Mouse (Mus musculus) midbrain, postnatal 0 days (tissue): ENCODE measurements around the gene Kif19a. TPM values are rescaled to one million over a fixed set of nuclear protein-coding genes. Genes with fewer than 3 reads are reported as not detected.
A peak's percentile ranks its signal among the peaks of the same experiment; 100 is the strongest.

Experiments
- ATAC-seq: fragments of 200-750 bp; cut with Nextera tagmentation; 2 replicates; pipeline ENCODE4 v1.8.0; 2017; ENCODE audit warnings: moderate number of reproducible peaks, mild to moderate bottlenecking, moderate TSS enrichment, moderate library complexity; ENCODE audit not compliant: low FRiP score
- DNase-seq: peaks from one replicate; pipeline ENCODE4 v3.0.0-alpha.2; 2015; ENCODE audit warnings: low spot score
- H3K27ac ChIP-seq: fragments of 300-500 bp; sonication (generic); 2 replicates; pipeline ENCODE4 v1.5.1; 2014; ENCODE audit warnings: low read depth, mild to moderate bottlenecking, low read length, mixed read lengths
- H3K27me3 ChIP-seq: fragments of 300-500 bp; sonication (generic); 2 replicates; pipeline ENCODE4 v1.6.1; 2014; ENCODE audit warnings: low read length, control low read depth, mixed read lengths; ENCODE audit not compliant: insufficient read depth
- H3K36me3 ChIP-seq: fragments of 300-500 bp; sonication (generic); 2 replicates; pipeline ENCODE4 v1.6.1; 2014; ENCODE audit warnings: low read length, control low read depth, mixed read lengths; ENCODE audit not compliant: insufficient read depth
- H3K4me1 ChIP-seq: fragments of 300-500 bp; sonication (generic); 2 replicates; pipeline ENCODE4 v1.6.1; 2014; ENCODE audit warnings: mild to moderate bottlenecking, control low read depth, antibody characterized with exemption, low read length, mixed read lengths; ENCODE audit not compliant: insufficient read depth
- H3K4me2 ChIP-seq: fragments of 300-500 bp; sonication (generic); 2 replicates; pipeline ENCODE4 v1.6.1; 2014; ENCODE audit warnings: low read depth, mild to moderate bottlenecking, low read length, mixed read lengths; ENCODE audit not compliant: poor library complexity, severe bottlenecking
- H3K4me3 ChIP-seq: fragments of 300-500 bp; sonication (generic); 2 replicates; pipeline ENCODE4 v1.5.1; 2014; ENCODE audit warnings: low read depth, mild to moderate bottlenecking, low read length, moderate library complexity
- H3K9ac ChIP-seq: fragments of 300-500 bp; sonication (generic); replicated peaks from 2 replicates; pipeline ENCODE4 v1.6.1; 2014; ENCODE audit warnings: mild to moderate bottlenecking, low read length, moderate library complexity, mixed read lengths; ENCODE audit not compliant: poor library complexity, severe bottlenecking
- H3K9me3 ChIP-seq: fragments of 300-500 bp; sonication (generic); 2 replicates; pipeline ENCODE4 v1.6.1; 2016; ENCODE audit warnings: low read length, control low read depth
- CTCF ChIP-seq: IDR thresholded peaks from 2 replicates; pipeline ENCODE4 v1.5.1; 2016; ENCODE audit warnings: antibody characterized with exemption, mild to moderate bottlenecking
- WGBS: fragments of 180-500 bp; shearing (Covaris S2); extraction: QIAGEN DNeasy Blood & Tissue Kit; methylation state at CpG from one replicate; pipeline ENCODE4 v1.1.7; 2014; 5-methylcytosine and 5-hydroxymethylcytosine counted together
- polyA plus RNA-seq: library from polyadenylated mRNA; unstranded; fragments of >200 nt; fragmentation: Nextera tagmentation; extraction: Ambion mirVana; gene quantifications from 2 replicates; pipeline ENCODE4 v1.2.1, GENCODE M21; 2015
- total RNA-seq: library from RNA; depleted of rRNA; stranded (reverse); fragments of >200 nt; gene quantifications from 2 replicates; pipeline ENCODE4 v1.2.3, GENCODE M21; 2014

Gene Kif19a
- total and polyA plus RNA-seq, 2 experiments from 2014 or later, result 1.3 to 5.3 TPM

GRCm38 (mm10) chr11:114821325-114821724 is 56.1 kb downstream of the Kif19a start:
- no peak overlapping the region for H3K27ac ChIP-seq
- H3K4me2 ChIP-seq, result no peak overlapping the region
- H3K9me3 ChIP-seq, result no peaks in the 10 kb centered on the region
- 67% methylated on average over 1 of the region's 1 CpGs for WGBS
- no peaks in the 10 kb centered on the region for H3K4me1 ChIP-seq
- no peak for DNase-seq
- H3K4me3 ChIP-seq, result no peak overlapping the region
- H3K9ac ChIP-seq, result no peak overlapping the region
- H3K27me3 ChIP-seq, result no peaks in the 10 kb centered on the region
- TF ChIP-seq CTCF, result no peak
- H3K36me3 ChIP-seq, result no peaks in the 10 kb centered on the region
- no peak for ATAC-seq

DNA sequence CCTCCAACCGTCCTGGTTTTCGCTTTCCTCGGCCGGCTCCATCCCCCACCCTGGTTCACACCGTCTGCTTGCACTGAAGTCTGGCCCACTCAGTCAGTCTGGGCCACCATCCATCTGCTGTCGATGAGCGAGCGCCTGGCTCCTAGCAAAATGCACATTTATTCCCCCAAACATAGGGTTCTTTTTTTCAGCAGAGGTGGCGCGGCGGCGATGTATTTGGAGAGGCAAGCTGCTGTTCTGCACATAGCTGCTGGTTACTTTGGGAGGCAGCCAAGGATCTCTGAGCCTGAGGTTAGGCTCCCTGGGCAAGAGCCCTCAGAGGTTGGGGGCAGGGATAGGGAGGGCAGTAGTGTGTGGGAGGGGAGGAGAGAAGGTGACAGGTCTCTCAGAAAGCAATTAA is 57.5 kb downstream of the Kif19a start:
- Histone ChIP-seq H3K9me3 (no peaks in the 10 kb centered on the region), H3K9ac (no peak overlapping the region), H3K4me2 (no peak overlapping the region), H3K27me3 (no peaks in the 10 kb centered on the region), H3K27ac (no peak overlapping the region), H3K4me3 (no peak overlapping the region), H3K4me1 (no peaks in the 10 kb centered on the region), H3K36me3 (no peaks in the 10 kb centered on the region)
- ATAC-seq, result no peak
- peak; percentile 71 for DNase-seq
- no peak for TF ChIP-seq CTCF
- 39% methylated on average over 12 of the region's 12 CpGs for whole genome bisulfite sequencing

DNA sequence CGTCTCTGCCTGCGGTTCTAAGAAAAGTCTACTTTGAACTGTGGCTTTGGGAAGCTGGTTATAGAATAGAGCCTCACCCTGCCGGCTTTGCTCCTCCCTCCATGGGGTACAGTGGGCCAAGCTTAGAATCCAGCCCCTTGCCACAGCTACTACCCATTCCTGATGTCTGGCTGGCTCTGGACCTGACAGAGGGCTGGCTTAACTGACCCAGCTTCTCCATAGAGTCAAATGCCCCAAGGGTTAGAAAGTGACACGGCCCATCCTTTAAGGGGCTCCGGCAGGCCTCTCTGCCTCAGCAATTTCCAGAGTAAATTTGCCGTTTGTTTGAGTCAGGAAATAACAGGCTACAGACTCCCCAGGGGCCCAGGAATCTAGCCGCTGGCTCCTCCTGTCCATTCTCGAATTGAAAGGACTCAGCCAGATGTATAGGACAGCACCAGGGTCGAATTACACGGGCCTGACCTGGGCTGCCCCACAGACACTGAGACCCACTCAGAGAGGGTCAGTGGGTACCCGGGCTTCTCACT is 58.1 kb downstream of the Kif19a start:
- H3K9ac ChIP-seq, result no peak overlapping the region
- H3K4me2 ChIP-seq, result no peak overlapping the region
- TF ChIP-seq CTCF, result no peak
- no peak for ATAC-seq
- no peaks in the 10 kb centered on the region for H3K27me3 ChIP-seq
- no peak for DNase-seq
- 6% methylated on average over 11 of the region's 11 CpGs for WGBS
- no peak overlapping the region for H3K27ac ChIP-seq
- no peak overlapping the region for H3K4me3 ChIP-seq
- no peaks in the 10 kb centered on the region for H3K4me1 ChIP-seq
- no peaks in the 10 kb centered on the region for H3K9me3 ChIP-seq
- no peaks in the 10 kb centered on the region for H3K36me3 ChIP-seq

- peaks cover 6% of the 10 kb centered on the region for H3K4me1 ChIP-seq
- no peak overlapping the region for H3K4me3 ChIP-seq
- TF ChIP-seq CTCF, result no peak
- DNase-seq (no peak), ATAC-seq (no peak)
- no peak overlapping the region for H3K4me2 ChIP-seq
- H3K27ac ChIP-seq, result no peak overlapping the region
- H3K27me3 ChIP-seq, result no peaks in the 10 kb centered on the region
- H3K36me3 ChIP-seq, result no peaks in the 10 kb centered on the region
- WGBS, result 53% methylated on average over 5 of the region's 5 CpGs
- H3K9ac ChIP-seq, result no peak overlapping the region
- no peaks in the 10 kb centered on the region for H3K9me3 ChIP-seq
These were observed 61.5 kb downstream of the Kif19a start for GRCm38 (mm10) chr11:114826686-114827085.

DNA sequence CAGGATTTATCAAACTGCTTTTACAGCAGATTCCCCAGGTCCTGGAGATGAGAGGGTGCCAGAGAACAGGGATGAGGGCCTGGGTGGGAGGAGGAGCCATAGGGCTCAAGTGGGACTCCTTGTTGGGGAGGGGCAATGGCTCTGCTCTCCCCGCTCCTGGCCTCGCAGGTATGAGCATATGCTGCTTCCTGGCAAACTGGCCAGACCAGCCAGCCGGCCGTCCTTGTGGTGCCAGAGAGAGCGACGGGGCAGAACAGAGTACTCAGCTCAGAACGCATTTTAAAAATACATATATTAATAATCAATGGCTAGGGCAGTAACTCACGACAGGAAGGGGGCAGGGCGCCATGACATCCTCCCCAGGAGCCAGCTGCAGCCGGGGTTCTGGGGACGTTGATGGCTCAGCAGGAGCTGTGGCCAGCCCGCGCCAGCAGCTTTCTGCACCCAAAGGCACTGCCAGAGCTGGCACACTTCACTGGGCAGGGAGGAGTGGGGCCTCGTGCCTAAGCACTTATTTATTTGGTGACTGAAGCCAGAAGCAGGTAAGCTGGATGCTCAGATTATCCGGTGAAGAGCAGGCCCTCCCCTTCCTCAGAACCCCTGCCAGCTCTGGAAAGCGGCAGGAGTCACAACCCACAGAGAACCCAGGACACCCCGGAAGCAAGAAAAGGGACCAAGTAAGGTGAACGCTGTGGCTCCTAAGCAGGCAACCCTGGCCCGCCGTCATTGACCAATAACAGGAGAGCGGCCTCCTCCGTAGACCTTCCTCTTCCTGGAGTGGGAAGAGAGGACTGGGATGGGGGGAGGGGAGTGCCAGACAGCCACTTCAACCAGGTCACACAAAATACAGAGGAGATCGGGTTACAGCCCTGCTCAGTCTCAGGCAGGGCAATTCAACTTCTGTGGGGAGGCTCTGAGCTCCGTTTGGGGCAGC is 64.6 kb downstream of the Kif19a start:
- H3K9ac ChIP-seq, result no peak overlapping the region

GRCm38 (mm10) chr11:114830433-114830773 is 65.2 kb downstream of the Kif19a start:
- no peak for ATAC-seq
- Histone ChIP-seq H3K4me2 (no peak overlapping the region), H3K27ac (no peak overlapping the region), H3K9ac (no peak overlapping the region), H3K9me3 (no peaks in the 10 kb centered on the region), H3K27me3 (no peaks in the 10 kb centered on the region), H3K36me3 (no peaks in the 10 kb centered on the region), H3K4me3 (no peak overlapping the region), H3K4me1 (peaks cover 9% of the 10 kb centered on the region)
- no peak for DNase-seq
- WGBS, result 26% methylated on average over 8 of the region's 8 CpGs
- TF ChIP-seq CTCF, result no peak

More for the DNA sequence above, 64.6 kb downstream of the Kif19a start:
- H3K27me3 ChIP-seq, result no peaks in the 10 kb centered on the region
- ATAC-seq (no peak), DNase-seq (no peak)
- peaks cover 9% of the 10 kb centered on the region for H3K4me1 ChIP-seq
- H3K4me3 ChIP-seq, result no peak overlapping the region
- H3K27ac ChIP-seq, result no peak overlapping the region
- TF ChIP-seq CTCF, result no peak
- H3K9me3 ChIP-seq, result no peaks in the 10 kb centered on the region
- WGBS, result 13% methylated on average over 24 of the region's 24 CpGs
- H3K4me2 ChIP-seq, result peak overlapping the region; percentile 32
- H3K36me3 ChIP-seq, result no peaks in the 10 kb centered on the region
